Mouse (Mus musculus): ENCODE results near the gene Aldh1a1. TPM values are rescaled to one million over a fixed set of nuclear protein-coding genes. Genes with fewer than 3 reads are reported as not detected.

Gene Aldh1a1
- 2.8 and 3.1 TPM in 2 replicates for polyA plus RNA-seq (2014; fragmentation: Nextera tagmentation; extraction: Ambion mirVana)

GRCm38 (mm10) chr19:20492491-20492890, at the start of gene Aldh1a1:
TSS of gene Aldh1a1 (plus strand) at chr19:20492715.
- Histone ChIP-seq H3K36me3 (ENCODE audit: control insufficient read depth, insufficient read depth, low read length) (no peaks in the 10 kb centered on the region), H3K4me3 (ENCODE audit: control insufficient read depth in 1 of 2, insufficient read depth in 1 of 2, low read depth in 1 of 2, low read length in 2 of 2) (no peak within 1 kb of the TSS), H3K27ac (replicated peaks in 1 of 2; ENCODE audit: control insufficient read depth in 1 of 2, insufficient read depth in 1 of 2, low read depth in 2 of 2, low read length in 2 of 2) (no peak within 1 kb of the TSS), H3K9ac (ENCODE audit: low read length) (no peak within 1 kb of the TSS), H3K27me3 (ENCODE audit: control insufficient read depth, insufficient read depth, low read length) (no peaks in the 10 kb centered on the region), H3K9me3 (ENCODE audit: control insufficient read depth, low read length) (no peaks in the 10 kb centered on the region), H3K4me2 (ENCODE audit: low read length) (no peak within 1 kb of the TSS), H3K4me1 (ENCODE audit: control insufficient read depth in 2 of 2, insufficient read depth in 2 of 2, low read length in 2 of 2) (0 out of 4 replicates have a peak, but pooled peaks cover 0 to 7% of the 10 kb centered on the region in 2 experiments)
- no peak for ATAC-seq (ENCODE audit: insufficient number of reproducible peaks, insufficient read depth, low FRiP score, low read depth)
- 69% methylated on average over 2 of the region's 2 CpGs for WGBS

GRCm38 (mm10) chr19:20447807-20448206, 44.7 kb upstream of the Aldh1a1 start:
- no peaks in the 10 kb centered on the region for H3K9me3 ChIP-seq (ENCODE audit: control insufficient read depth, low read length)
- no peaks in the 10 kb centered on the region for H3K36me3 ChIP-seq (ENCODE audit: control insufficient read depth, insufficient read depth, low read length)
- H3K9ac ChIP-seq (ENCODE audit: low read length), result no peak overlapping the region
- ATAC-seq (ENCODE audit: insufficient number of reproducible peaks, insufficient read depth, low FRiP score, low read depth), result no peak
- H3K4me2 ChIP-seq (ENCODE audit: low read length), result no peak overlapping the region
- H3K4me3 ChIP-seq (ENCODE audit: control insufficient read depth in 1 of 2, insufficient read depth in 1 of 2, low read depth in 1 of 2, low read length in 2 of 2), result no peak overlapping the region
- H3K27me3 ChIP-seq (ENCODE audit: control insufficient read depth, insufficient read depth, low read length), result no peaks in the 10 kb centered on the region
- no peak overlapping the region for H3K27ac ChIP-seq (replicated peaks in 1 of 2; ENCODE audit: control insufficient read depth in 1 of 2, insufficient read depth in 1 of 2, low read depth in 2 of 2, low read length in 2 of 2)
- 57% methylated on average over 2 of the region's 2 CpGs for WGBS
- no peaks in the 10 kb centered on the region for H3K4me1 ChIP-seq (ENCODE audit: control insufficient read depth in 2 of 2, insufficient read depth in 2 of 2, low read length in 2 of 2)

GRCm38 (mm10) chr19:20449546-20449945, 43.0 kb upstream of the Aldh1a1 start:
- no peak overlapping the region for H3K4me2 ChIP-seq (ENCODE audit: low read length)
- no peak overlapping the region for H3K9ac ChIP-seq (ENCODE audit: low read length)
- no peaks in the 10 kb centered on the region for H3K9me3 ChIP-seq (ENCODE audit: control insufficient read depth, low read length)
- no peak for ATAC-seq (ENCODE audit: insufficient number of reproducible peaks, insufficient read depth, low FRiP score, low read depth)
- no peaks in the 10 kb centered on the region for H3K27me3 ChIP-seq (ENCODE audit: control insufficient read depth, insufficient read depth, low read length)
- H3K36me3 ChIP-seq (ENCODE audit: control insufficient read depth, insufficient read depth, low read length), result no peaks in the 10 kb centered on the region
- H3K27ac ChIP-seq (replicated peaks in 1 of 2; ENCODE audit: control insufficient read depth in 1 of 2, insufficient read depth in 1 of 2, low read depth in 2 of 2, low read length in 2 of 2), result no peak overlapping the region
- H3K4me1 ChIP-seq (ENCODE audit: control insufficient read depth in 2 of 2, insufficient read depth in 2 of 2, low read length in 2 of 2), result no peaks in the 10 kb centered on the region
- H3K4me3 ChIP-seq (ENCODE audit: control insufficient read depth in 1 of 2, insufficient read depth in 1 of 2, low read depth in 1 of 2, low read length in 2 of 2), result no peak overlapping the region

GRCm38 (mm10) chr19:20451045-20451444, 41.5 kb upstream of the Aldh1a1 start:
- H3K27ac ChIP-seq (replicated peaks in 1 of 2; ENCODE audit: control insufficient read depth in 1 of 2, insufficient read depth in 1 of 2, low read depth in 2 of 2, low read length in 2 of 2), result no peak overlapping the region
- 80% methylated on average over 7 of the region's 7 CpGs for WGBS
- no peaks in the 10 kb centered on the region for H3K27me3 ChIP-seq (ENCODE audit: control insufficient read depth, insufficient read depth, low read length)
- H3K4me1 ChIP-seq (ENCODE audit: control insufficient read depth in 2 of 2, insufficient read depth in 2 of 2, low read length in 2 of 2), result no peaks in the 10 kb centered on the region
- no peaks in the 10 kb centered on the region for H3K36me3 ChIP-seq (ENCODE audit: control insufficient read depth, insufficient read depth, low read length)
- H3K9ac ChIP-seq (ENCODE audit: low read length), result no peak overlapping the region
- no peaks in the 10 kb centered on the region for H3K9me3 ChIP-seq (ENCODE audit: control insufficient read depth, low read length)
- ATAC-seq (ENCODE audit: insufficient number of reproducible peaks, insufficient read depth, low FRiP score, low read depth), result no peak
- H3K4me3 ChIP-seq (ENCODE audit: control insufficient read depth in 1 of 2, insufficient read depth in 1 of 2, low read depth in 1 of 2, low read length in 2 of 2), result no peak overlapping the region
- H3K4me2 ChIP-seq (ENCODE audit: low read length), result no peak overlapping the region

GRCm38 (mm10) chr19:20484497-20484896, 8.0 kb upstream of the Aldh1a1 start:
- Histone ChIP-seq H3K9me3 (ENCODE audit: control insufficient read depth, low read length) (no peaks in the 10 kb centered on the region), H3K4me2 (ENCODE audit: low read length) (no peak overlapping the region), H3K36me3 (ENCODE audit: control insufficient read depth, insufficient read depth, low read length) (no peaks in the 10 kb centered on the region), H3K4me3 (ENCODE audit: control insufficient read depth in 1 of 2, insufficient read depth in 1 of 2, low read depth in 1 of 2, low read length in 2 of 2) (no peak overlapping the region), H3K9ac (ENCODE audit: low read length) (no peak overlapping the region), H3K27ac (replicated peaks in 1 of 2; ENCODE audit: control insufficient read depth in 1 of 2, insufficient read depth in 1 of 2, low read depth in 2 of 2, low read length in 2 of 2) (no peak overlapping the region), H3K4me1 (ENCODE audit: control insufficient read depth in 2 of 2, insufficient read depth in 2 of 2, low read length in 2 of 2) (no peaks in the 10 kb centered on the region), H3K27me3 (ENCODE audit: control insufficient read depth, insufficient read depth, low read length) (no peaks in the 10 kb centered on the region)
- WGBS, result 38% methylated on average over 1 of the region's 1 CpGs
- ATAC-seq (ENCODE audit: insufficient number of reproducible peaks, insufficient read depth, low FRiP score, low read depth), result no peak

- ATAC-seq (ENCODE audit: insufficient number of reproducible peaks, insufficient read depth, low FRiP score, low read depth), result no peak
- 45% methylated on average over 4 of the region's 4 CpGs for WGBS
Observed at GRCm38 (mm10) chr19:20491950-20492349, 565 bp upstream of the Aldh1a1 start.

GRCm38 (mm10) chr19:20496476-20496875, 4.0 kb downstream of the Aldh1a1 start:
- H3K9me3 ChIP-seq (ENCODE audit: control insufficient read depth, low read length), result no peaks in the 10 kb centered on the region
- H3K27me3 ChIP-seq (ENCODE audit: control insufficient read depth, insufficient read depth, low read length), result no peaks in the 10 kb centered on the region
- H3K4me1 ChIP-seq (ENCODE audit: control insufficient read depth in 2 of 2, insufficient read depth in 2 of 2, low read length in 2 of 2), result 0 out of 4 replicates have a peak, but pooled peaks cover 0 to 7% of the 10 kb centered on the region in 2 experiments
- H3K4me3 ChIP-seq (ENCODE audit: control insufficient read depth in 1 of 2, insufficient read depth in 1 of 2, low read depth in 1 of 2, low read length in 2 of 2), result no peak overlapping the region
- H3K4me2 ChIP-seq (ENCODE audit: low read length), result no peak overlapping the region
- no peak overlapping the region for H3K9ac ChIP-seq (ENCODE audit: low read length)
- no peaks in the 10 kb centered on the region for H3K36me3 ChIP-seq (ENCODE audit: control insufficient read depth, insufficient read depth, low read length)
- no peak for ATAC-seq (ENCODE audit: insufficient number of reproducible peaks, insufficient read depth, low FRiP score, low read depth)
- H3K27ac ChIP-seq (replicated peaks in 1 of 2; ENCODE audit: control insufficient read depth in 1 of 2, insufficient read depth in 1 of 2, low read depth in 2 of 2, low read length in 2 of 2), result no peak overlapping the region

More at GRCm38 (mm10) chr19:20491950-20492349, 565 bp upstream of the Aldh1a1 start:
- Histone ChIP-seq H3K27me3 (ENCODE audit: control insufficient read depth, insufficient read depth, low read length) (no peaks in the 10 kb centered on the region), H3K4me3 (ENCODE audit: control insufficient read depth in 1 of 2, insufficient read depth in 1 of 2, low read depth in 1 of 2, low read length in 2 of 2) (no peak overlapping the region), H3K4me2 (ENCODE audit: low read length) (no peak overlapping the region), H3K9me3 (ENCODE audit: control insufficient read depth, low read length) (no peaks in the 10 kb centered on the region), H3K36me3 (ENCODE audit: control insufficient read depth, insufficient read depth, low read length) (no peaks in the 10 kb centered on the region), H3K9ac (ENCODE audit: low read length) (no peak overlapping the region), H3K4me1 (ENCODE audit: control insufficient read depth in 2 of 2, insufficient read depth in 2 of 2, low read length in 2 of 2) (0 out of 4 replicates have a peak, but pooled peaks cover 0 to 7% of the 10 kb centered on the region in 2 experiments), H3K27ac (replicated peaks in 1 of 2; ENCODE audit: control insufficient read depth in 1 of 2, insufficient read depth in 1 of 2, low read depth in 2 of 2, low read length in 2 of 2) (no peak overlapping the region)

GRCm38 (mm10) chr19:20505359-20505758, 12.8 kb downstream of the Aldh1a1 start:
- H3K27ac ChIP-seq (replicated peaks in 1 of 2; ENCODE audit: control insufficient read depth in 1 of 2, insufficient read depth in 1 of 2, low read depth in 2 of 2, low read length in 2 of 2), result no peak overlapping the region
- no peak overlapping the region for H3K4me2 ChIP-seq (ENCODE audit: low read length)
- H3K9me3 ChIP-seq (ENCODE audit: control insufficient read depth, low read length), result no peaks in the 10 kb centered on the region
- H3K36me3 ChIP-seq (ENCODE audit: control insufficient read depth, insufficient read depth, low read length), result no peaks in the 10 kb centered on the region
- no peaks in the 10 kb centered on the region for H3K4me1 ChIP-seq (ENCODE audit: control insufficient read depth in 2 of 2, insufficient read depth in 2 of 2, low read length in 2 of 2)
- H3K27me3 ChIP-seq (ENCODE audit: control insufficient read depth, insufficient read depth, low read length), result no peaks in the 10 kb centered on the region
- no peak overlapping the region for H3K9ac ChIP-seq (ENCODE audit: low read length)
- ATAC-seq (ENCODE audit: insufficient number of reproducible peaks, insufficient read depth, low FRiP score, low read depth), result no peak
- H3K4me3 ChIP-seq (ENCODE audit: control insufficient read depth in 1 of 2, insufficient read depth in 1 of 2, low read depth in 1 of 2, low read length in 2 of 2), result no peak overlapping the region

All from heart, embryonic 14.5 days (tissue).